Mouse (Mus musculus) natural killer cell, adult 2 months (primary cell): ENCODE data around the gene Fam118b.

Experiments used
- DNase-seq, 2 experiments: peaks; one replicate each; pipeline ENCODE4 v3.0.0; 2022; ENCODE audit warnings: low spot score in 2 of 2

Gene Fam118b

GRCm38 (mm10) chr9:35264509-35264908 is 3.1 kb downstream of the Fam118b start:
- no peak for DNase-seq

- no peak for DNase-seq
Observed at GRCm38 (mm10) chr9:35263431-35263830, 4.2 kb downstream of the Fam118b start.

- DNase-seq, result no peak
Observed at GRCm38 (mm10) chr9:35262418-35262817, 5.2 kb downstream of the Fam118b start.

GRCm38 (mm10) chr9:35257365-35257764 is 10.2 kb downstream of the Fam118b start:
- DNase-seq, result no peak

GRCm38 (mm10) chr9:35249476-35249875 is 18.1 kb downstream of the Fam118b start:
- no peak for DNase-seq

GRCm38 (mm10) chr9:35247405-35247804 is 20.2 kb downstream of the Fam118b start:
- no peak for DNase-seq

GRCm38 (mm10) chr9:35239734-35240133 is 27.9 kb downstream of the Fam118b start:
- no peak for DNase-seq

GRCm38 (mm10) chr9:35238915-35239571 is 28.6 kb downstream of the Fam118b start:
- DNase-seq, result no peak

GRCm38 (mm10) chr9:35238371-35238770 is 29.2 kb downstream of the Fam118b start:
- DNase-seq, result no peak

GRCm38 (mm10) chr9:35235996-35236395 is 31.6 kb downstream of the Fam118b start:
- no peak for DNase-seq

- DNase-seq, result no peak
Observed at GRCm38 (mm10) chr9:35228671-35229070, 38.9 kb downstream of the Fam118b start.

GRCm38 (mm10) chr9:35223466-35223865 is 44.1 kb downstream of the Fam118b start:
- no peak for DNase-seq

- no peak for DNase-seq
Observed at GRCm38 (mm10) chr9:35217963-35218362, 49.6 kb downstream of the Fam118b start.

- no peak for DNase-seq
Observed at GRCm38 (mm10) chr9:35211573-35212511, 55.8 kb downstream of the Fam118b start.

- peak; percentile 99 for DNase-seq
Observed at GRCm38 (mm10) chr9:35210542-35211474, 56.8 kb downstream of the Fam118b start, which contains the start of gene Foxred1. Gene Foxred1, minus strand, starts transcription at chr9:35211055.

- no peak for DNase-seq
Observed at GRCm38 (mm10) chr9:35204421-35204820, 63.2 kb downstream of the Fam118b start.

GRCm38 (mm10) chr9:35203536-35203935 is 64.1 kb downstream of the Fam118b start:
- DNase-seq, result no peak

GRCm38 (mm10) chr9:35200529-35201060 is 67.0 kb downstream of the Fam118b start:
- no peak for DNase-seq

- DNase-seq, result peak; percentile 85 to 90
Observed at GRCm38 (mm10) chr9:35199772-35200471, 67.7 kb downstream of the Fam118b start, which contains the start of the genes Srpr and Tirap. Gene Srpr, plus strand, starts transcription at chr9:35200175. Gene Tirap, minus strand, starts transcription at chr9:35200291.

GRCm38 (mm10) chr9:35198945-35199771 is 68.4 kb downstream of the Fam118b start:
- no peak for DNase-seq
